Mouse (Mus musculus): ENCODE measurements around the gene Map3k5. TPM values are rescaled to one million over a fixed set of nuclear protein-coding genes. Genes with fewer than 3 reads are reported as not detected.

The Map3k5 gene
- total and polyA plus RNA-seq, 2 experiments from 2014 or later, result 0.91 to 5.5 TPM

DNA sequence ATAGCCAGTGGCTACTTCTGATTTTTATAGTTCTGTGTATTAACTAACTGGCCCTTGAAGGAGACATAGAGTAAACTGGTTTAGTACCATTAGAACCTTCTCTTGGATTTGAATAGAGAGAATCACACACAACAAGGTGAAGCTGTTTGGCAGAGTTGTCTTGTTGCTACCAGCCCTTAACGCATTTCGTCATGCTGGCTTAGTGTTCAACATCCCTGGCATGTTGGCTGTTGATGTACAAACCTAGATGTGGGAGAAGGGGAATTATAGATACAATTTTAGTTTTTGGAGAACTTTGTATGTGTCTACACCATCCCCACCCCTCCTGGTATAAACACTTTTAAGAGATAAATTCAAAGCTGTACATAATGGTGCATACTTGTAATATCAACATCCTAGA is 251.5 kb downstream of the Map3k5 start:
- Histone ChIP-seq H3K4me3 (ENCODE audit: low read length) (no peak overlapping the region), H3K4me1 (ENCODE audit: insufficient read depth, low read length) (no peaks in the 10 kb centered on the region), H3K27ac (no peak overlapping the region), H3K9ac (replicated peaks; ENCODE audit: low read length) (no peak overlapping the region), H3K27me3 (ENCODE audit: insufficient read depth, low read length) (no peaks in the 10 kb centered on the region), H3K4me2 (ENCODE audit: low read depth, low read length) (no peak overlapping the region), H3K36me3 (ENCODE audit: insufficient read depth, low read length) (no peaks in the 10 kb centered on the region), H3K9me3 (ENCODE audit: low read length) (no peaks in the 10 kb centered on the region)
- no peak for ATAC-seq
- TF ChIP-seq CTCF (IDR thresholded peaks at IDR 0.05; ENCODE audit: low read depth), result no peak
- DNase-seq (ENCODE audit: low spot score), result no peak
- 94% methylated on average over 2 of the region's 2 CpGs for WGBS

DNA sequence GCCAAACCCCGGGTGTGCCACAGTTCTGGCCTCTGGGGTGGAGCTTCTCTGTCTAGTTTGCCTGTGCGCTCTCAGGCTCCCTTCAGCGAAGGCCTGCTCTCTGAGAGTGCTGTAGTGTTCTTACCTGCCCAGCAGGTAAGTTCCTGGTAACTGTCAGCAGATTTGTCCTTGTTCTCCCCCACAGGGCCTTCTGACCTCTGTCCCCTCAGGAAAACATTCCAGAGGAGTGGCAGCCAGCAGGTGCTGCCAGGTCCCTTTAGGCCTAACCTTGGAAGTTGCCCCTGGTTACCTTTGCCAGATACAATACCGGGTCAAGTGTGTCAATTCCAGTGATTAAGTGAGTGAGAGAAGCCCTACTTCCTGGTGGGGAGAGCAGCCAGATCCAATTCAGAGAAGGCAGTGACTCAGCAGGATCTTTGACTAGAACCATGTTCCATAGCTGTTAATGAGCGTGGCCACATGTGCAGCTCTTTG is 252.6 kb downstream of the Map3k5 start:
- Histone ChIP-seq H3K9me3 (ENCODE audit: low read length) (no peaks in the 10 kb centered on the region), H3K36me3 (ENCODE audit: insufficient read depth, low read length) (no peaks in the 10 kb centered on the region), H3K4me3 (ENCODE audit: low read length) (no peak overlapping the region), H3K27ac (no peak overlapping the region), H3K4me2 (ENCODE audit: low read depth, low read length) (no peak overlapping the region), H3K4me1 (ENCODE audit: insufficient read depth, low read length) (no peaks in the 10 kb centered on the region), H3K27me3 (ENCODE audit: insufficient read depth, low read length) (no peaks in the 10 kb centered on the region), H3K9ac (replicated peaks; ENCODE audit: low read length) (no peak overlapping the region)
- DNase-seq (ENCODE audit: low spot score), result no peak
- 82% methylated on average over 5 of the region's 5 CpGs for WGBS
- no peak for ATAC-seq
- no peak for TF ChIP-seq CTCF (IDR thresholded peaks at IDR 0.05; ENCODE audit: low read depth)

DNA sequence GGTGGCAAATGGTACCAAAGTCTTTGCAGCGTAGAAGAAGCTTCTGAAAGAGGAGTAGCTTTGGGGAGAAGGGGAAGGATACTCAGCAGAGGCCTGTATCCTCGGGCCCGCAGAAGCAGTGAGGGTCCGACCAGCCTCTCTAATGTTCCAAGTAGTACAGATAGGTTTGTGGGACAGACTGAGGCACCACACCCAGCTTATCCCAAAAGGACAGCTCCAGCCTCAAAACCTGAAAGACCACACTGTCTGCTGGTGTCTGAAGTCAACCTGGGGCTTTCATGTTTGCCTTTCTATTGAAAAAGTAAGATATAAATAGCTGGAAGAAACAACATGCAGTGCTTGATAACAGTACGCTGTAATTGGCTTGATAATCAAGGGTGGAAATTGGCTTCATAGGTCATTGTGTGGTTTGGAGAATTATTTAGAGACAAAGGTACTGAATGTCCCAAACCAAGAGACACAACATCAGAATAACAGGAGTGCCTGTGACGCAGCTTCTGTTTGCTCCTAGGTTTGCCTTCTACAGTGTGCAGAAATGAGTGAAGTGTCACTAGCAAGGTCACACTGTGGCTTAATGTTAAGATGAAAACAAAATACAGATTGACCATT is 256.0 kb downstream of the Map3k5 start:
- H3K9ac ChIP-seq (replicated peaks; ENCODE audit: low read length), result no peak overlapping the region
- no peak overlapping the region for H3K27ac ChIP-seq
- H3K36me3 ChIP-seq (ENCODE audit: insufficient read depth, low read length), result no peaks in the 10 kb centered on the region
- TF ChIP-seq CTCF (IDR thresholded peaks at IDR 0.05; ENCODE audit: low read depth), result no peak
- no peak overlapping the region for H3K4me2 ChIP-seq (ENCODE audit: low read depth, low read length)
- H3K9me3 ChIP-seq (ENCODE audit: low read length), result no peaks in the 10 kb centered on the region
- no peaks in the 10 kb centered on the region for H3K27me3 ChIP-seq (ENCODE audit: insufficient read depth, low read length)
- WGBS, result 88% methylated on average over 6 of the region's 6 CpGs
- ATAC-seq (no peak), DNase-seq (ENCODE audit: low spot score) (no peak)
- H3K4me1 ChIP-seq (ENCODE audit: insufficient read depth, low read length), result no peaks in the 10 kb centered on the region
- no peak overlapping the region for H3K4me3 ChIP-seq (ENCODE audit: low read length)

Other genes starting within 250 kb of the Map3k5 start
- 0.11 and 1.1 TPM in 2 replicates for gene Il20ra, start 221.9 kb upstream of the Map3k5 start, total RNA-seq (2014; rRNA removed)
- 0.67 and 0.71 TPM in 2 replicates for gene Il20ra, start 221.9 kb upstream of the Map3k5 start, polyA plus RNA-seq (2015; fragmentation: Nextera tagmentation; extraction: Ambion mirVana)
- gene Slc35d3, start 83.0 kb upstream of the Map3k5 start, total RNA-seq (2014; rRNA removed), result 4.3 and 4.5 TPM in 2 replicates
- gene Slc35d3, start 83.0 kb upstream of the Map3k5 start, polyA plus RNA-seq (2015; fragmentation: Nextera tagmentation; extraction: Ambion mirVana), result 2.9 and 3.5 TPM in 2 replicates
- gene Pex7, start 26.8 kb upstream of the Map3k5 start, total RNA-seq (2014; rRNA removed), result 30.6 and 40.6 TPM in 2 replicates
- 39.7 and 44.6 TPM in 2 replicates for gene Pex7, start 26.8 kb upstream of the Map3k5 start, polyA plus RNA-seq (2015; fragmentation: Nextera tagmentation; extraction: Ambion mirVana)
- gene Map7, start 214.0 kb downstream of the Map3k5 start, total RNA-seq (2014; rRNA removed), result 7.2 and 15.1 TPM in 2 replicates
- 6.2 and 9.4 TPM in 2 replicates for gene Map7, start 214.0 kb downstream of the Map3k5 start, polyA plus RNA-seq (2015; fragmentation: Nextera tagmentation; extraction: Ambion mirVana)